Mouse (Mus musculus) E14TG2a.4 (cell line): ENCODE measurements around the gene Bscl2.

Experiments used
- H3K27me3 ChIP-seq: 2 replicates; pipeline ENCODE4 v1.6.1; 2014; ENCODE audit warnings: low read length, control low read depth; ENCODE audit not compliant: insufficient read depth
- H3K36me3 ChIP-seq: 2 replicates; pipeline ENCODE4 v1.6.1; 2014; ENCODE audit warnings: low read length, control low read depth; ENCODE audit not compliant: insufficient read depth
- H3K4me1 ChIP-seq: replicated peaks from 2 replicates; pipeline ENCODE4 v1.6.1; 2014; ENCODE audit warnings: low read depth, low read length, control low read depth
- H3K4me3 ChIP-seq: replicated peaks from 2 replicates; pipeline ENCODE4 v1.5.1; 2014; ENCODE audit warnings: mild to moderate bottlenecking, low read length
- H3K9me3 ChIP-seq: 2 replicates; pipeline ENCODE4 v1.6.1; 2014; ENCODE audit warnings: low read length, control low read depth
- CTCF ChIP-seq: conservative IDR thresholded peaks from 2 replicates; pipeline ENCODE4 v1.5.1; 2014; ENCODE audit warnings: low read length
- NANOG ChIP-seq: IDR thresholded peaks from 2 replicates; pipeline ENCODE4 v1.6.1; 2014; ENCODE audit warnings: borderline replicate concordance, low read length, mixed read lengths
- POU5F1 ChIP-seq: IDR thresholded peaks from 2 replicates; pipeline ENCODE4 v1.6.1; 2014; ENCODE audit warnings: low read length, borderline replicate concordance

The Bscl2 gene

DNA sequence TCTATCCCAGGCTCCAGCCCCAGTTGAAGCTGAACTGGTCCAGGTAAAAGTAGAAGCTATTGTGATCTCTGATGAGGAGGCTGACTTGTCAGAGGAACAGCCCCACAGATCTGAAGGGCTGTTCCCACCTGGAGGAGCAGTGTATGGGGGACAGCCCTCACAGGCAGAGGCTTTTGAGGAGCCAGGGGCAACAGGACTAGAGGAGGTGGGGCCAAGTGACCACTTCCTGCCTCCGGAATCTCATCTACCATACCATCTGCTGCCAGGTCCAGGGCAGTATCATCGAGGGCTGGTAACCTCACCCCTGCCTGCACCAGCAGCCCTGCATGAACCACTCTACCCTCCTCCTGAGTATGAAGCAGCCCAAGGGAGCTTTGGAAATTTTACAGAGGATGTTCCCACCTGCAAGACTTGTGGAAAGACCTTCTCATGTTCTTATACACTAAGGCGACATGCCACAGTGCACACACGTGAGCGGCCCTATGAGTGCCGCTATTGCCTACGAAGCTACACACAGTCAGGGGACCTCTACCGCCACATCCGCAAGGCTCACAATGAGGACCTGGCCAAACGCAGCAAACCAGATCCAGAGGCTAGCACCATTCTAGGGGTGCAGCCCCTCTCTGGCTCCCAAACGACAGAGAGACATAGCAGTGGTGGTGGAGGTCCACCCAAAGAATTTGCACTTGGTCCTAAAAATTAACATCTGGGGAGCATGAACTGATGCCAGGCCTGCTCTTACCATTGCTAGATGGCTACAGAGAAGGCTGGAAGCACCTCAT is 33.2 kb upstream of the Bscl2 start:
- Histone ChIP-seq H3K9me3 (no peaks in the 10 kb centered on the region), H3K27me3 (no peaks in the 10 kb centered on the region), H3K4me3 (peak overlapping the region; percentile 92; the same call in 1 of the 2 replicates), H3K36me3 (peaks cover 59% of the 10 kb centered on the region), H3K4me1 (peaks cover 61% of the 10 kb centered on the region)
- TF ChIP-seq NANOG: no peak
- no peak for TF ChIP-seq POU5F1
- no peak for TF ChIP-seq CTCF

DNA sequence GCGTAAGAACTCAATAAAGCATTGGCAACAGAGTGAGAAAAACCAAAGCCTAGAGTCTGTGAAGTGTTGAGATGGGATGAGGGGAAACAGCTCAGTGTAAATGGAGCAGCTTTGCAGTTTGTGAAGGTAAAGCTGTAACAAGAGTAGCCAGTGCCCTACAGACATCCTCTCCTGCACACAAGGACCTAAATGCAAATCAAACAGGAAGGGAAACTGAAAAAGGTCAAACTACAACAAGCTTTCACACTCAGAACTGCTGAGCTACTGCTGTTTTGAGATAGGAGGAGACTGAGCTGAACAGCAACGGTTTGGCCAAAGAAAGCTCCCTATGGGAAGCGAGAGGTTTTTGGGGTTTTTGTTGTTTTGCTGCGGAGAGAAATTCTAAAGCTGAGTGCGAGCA is 30.5 kb upstream of the Bscl2 start:
- 0 out of 2 replicates have a peak overlapping the region, but pooled peaks have one; percentile 17 for H3K4me3 ChIP-seq
- H3K4me1 ChIP-seq: peaks cover 54% of the 10 kb centered on the region
- peaks cover 86% of the 10 kb centered on the region for H3K36me3 ChIP-seq
- H3K9me3 ChIP-seq: no peaks in the 10 kb centered on the region
- TF ChIP-seq CTCF (no peak), POU5F1 (no peak), NANOG (no peak)
- H3K27me3 ChIP-seq: no peaks in the 10 kb centered on the region

DNA sequence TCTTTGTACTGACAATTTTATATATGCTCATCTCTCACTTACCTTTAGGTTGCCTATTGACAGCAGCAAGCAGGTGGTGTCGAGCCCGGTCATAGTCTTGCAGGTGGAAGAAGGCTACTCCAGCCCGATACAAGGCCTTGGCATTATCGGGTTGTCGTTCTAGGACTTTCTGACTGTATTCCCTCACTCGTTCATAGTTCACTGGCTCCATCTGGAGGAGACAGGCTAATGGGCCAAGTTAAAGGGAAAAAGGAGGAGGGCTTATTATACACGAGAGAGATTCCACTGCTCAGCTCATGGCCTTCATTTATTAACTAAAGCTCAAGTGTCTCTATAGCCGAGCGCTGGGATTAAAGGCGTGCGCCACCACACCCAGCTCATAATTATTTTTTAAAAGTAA is 21.5 kb upstream of the Bscl2 start:
- Histone ChIP-seq H3K4me3 (no peak overlapping the region), H3K4me1 (peaks cover 36% of the 10 kb centered on the region), H3K27me3 (no peaks in the 10 kb centered on the region), H3K36me3 (peaks cover 75% of the 10 kb centered on the region), H3K9me3 (no peaks in the 10 kb centered on the region)
- TF ChIP-seq CTCF (no peak), POU5F1 (no peak), NANOG (no peak)

DNA sequence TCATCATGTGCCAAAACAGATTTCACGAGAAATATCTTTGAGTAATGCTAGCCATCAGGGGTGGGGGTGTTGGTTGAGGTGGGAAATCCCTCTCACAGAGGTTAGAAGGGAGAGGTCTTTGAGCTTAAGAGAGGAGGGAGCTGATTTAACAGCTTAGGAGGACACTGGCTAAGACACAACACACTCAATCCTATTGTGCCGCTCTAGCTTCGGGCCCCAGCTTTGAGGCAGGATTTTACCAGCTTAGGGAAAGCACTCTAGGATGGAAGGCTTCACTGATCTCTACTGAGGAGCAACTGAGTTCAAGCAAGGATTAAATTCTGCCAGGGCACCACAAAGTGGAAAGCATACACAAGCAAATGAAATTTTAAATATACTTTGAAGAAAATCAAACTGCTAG is 20.3 kb upstream of the Bscl2 start:
- Histone ChIP-seq H3K27me3 (no peaks in the 10 kb centered on the region), H3K4me1 (peaks cover 48% of the 10 kb centered on the region), H3K36me3 (peaks cover 76% of the 10 kb centered on the region), H3K4me3 (no peak overlapping the region), H3K9me3 (no peaks in the 10 kb centered on the region)
- TF ChIP-seq POU5F1 (no peak), NANOG (no peak), CTCF (no peak)

DNA sequence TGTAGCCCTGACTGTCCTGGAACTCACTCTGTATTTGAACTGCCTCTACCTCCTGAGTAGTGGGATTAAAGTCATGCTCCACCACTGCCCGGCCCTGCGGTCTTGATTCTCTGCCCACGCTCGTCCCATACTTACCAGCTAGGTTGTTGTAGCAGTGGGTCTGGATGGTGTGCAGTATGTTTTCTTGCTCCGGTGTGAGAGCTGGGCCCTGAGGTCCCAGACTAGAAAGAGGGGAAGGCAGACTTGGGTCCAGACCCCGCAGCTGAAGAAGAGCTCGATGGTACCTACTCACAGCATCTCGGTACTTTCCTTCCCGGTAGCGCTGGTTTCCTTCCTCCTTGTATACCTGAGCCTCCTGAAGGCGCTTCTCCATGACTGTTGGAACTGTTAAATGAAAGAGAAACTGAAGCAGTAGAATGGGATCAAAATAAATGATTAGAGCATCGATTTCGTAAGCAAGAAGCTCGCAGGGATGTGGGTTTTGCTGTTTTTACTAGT is 18.9 kb upstream of the Bscl2 start:
- Histone ChIP-seq H3K9me3 (no peaks in the 10 kb centered on the region), H3K27me3 (no peaks in the 10 kb centered on the region), H3K4me3 (peak overlapping the region; percentile 99), H3K4me1 (peaks cover 61% of the 10 kb centered on the region), H3K36me3 (peaks cover 75% of the 10 kb centered on the region)
- TF ChIP-seq NANOG (no peak), POU5F1 (no peak), CTCF (no peak)

DNA sequence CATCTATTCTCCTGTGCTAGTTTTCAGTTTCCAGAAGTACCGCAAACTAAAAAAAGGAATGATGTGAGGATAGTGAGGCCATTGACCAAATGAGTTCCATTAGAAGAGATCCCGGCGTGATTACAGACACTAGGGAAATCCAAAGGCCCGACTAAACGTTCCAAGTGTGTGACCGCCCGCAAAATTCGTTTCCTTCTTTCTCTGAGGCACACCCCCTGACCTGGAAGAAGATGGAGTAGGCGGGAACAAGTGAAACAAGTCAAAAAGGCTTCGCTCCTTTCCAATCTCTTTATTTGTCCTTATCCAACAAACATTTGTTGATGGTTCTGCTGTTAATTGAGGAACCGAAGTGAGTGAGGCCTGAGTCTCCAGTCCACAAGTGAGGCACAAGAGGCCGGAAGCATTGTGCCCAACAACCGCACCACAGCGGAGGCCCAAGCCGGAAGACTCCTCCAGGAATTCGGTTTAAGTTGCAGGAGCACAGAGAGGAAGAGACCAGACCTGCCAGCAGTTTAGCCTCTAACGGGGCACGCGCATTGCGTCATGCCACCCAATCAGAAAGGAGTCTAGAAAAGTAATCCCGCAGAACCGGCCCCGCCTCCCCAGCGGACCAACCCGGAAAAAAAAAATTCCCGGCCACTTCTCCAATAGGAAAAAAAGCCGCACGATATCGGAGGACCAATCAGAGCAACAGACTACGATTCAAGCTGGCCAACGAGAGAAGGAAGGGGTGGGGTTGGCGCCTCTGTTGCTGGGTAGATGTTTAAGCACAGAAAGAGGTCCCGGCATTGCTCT is 18.3 kb upstream of the Bscl2 start, which contains the start of gene Ttc9c:
Gene Ttc9c, minus strand, starts transcription at position 533 of the 795 bp plus-strand sequence.
- Histone ChIP-seq H3K4me3 (peak within 1 kb of the TSS; percentile 99), H3K27me3 (no peaks in the 10 kb centered on the region), H3K4me1 (peaks cover 63% of the 10 kb centered on the region), H3K36me3 (peaks cover 75% of the 10 kb centered on the region), H3K9me3 (no peaks in the 10 kb centered on the region)
- TF ChIP-seq CTCF (no peak), POU5F1 (no peak)

DNA sequence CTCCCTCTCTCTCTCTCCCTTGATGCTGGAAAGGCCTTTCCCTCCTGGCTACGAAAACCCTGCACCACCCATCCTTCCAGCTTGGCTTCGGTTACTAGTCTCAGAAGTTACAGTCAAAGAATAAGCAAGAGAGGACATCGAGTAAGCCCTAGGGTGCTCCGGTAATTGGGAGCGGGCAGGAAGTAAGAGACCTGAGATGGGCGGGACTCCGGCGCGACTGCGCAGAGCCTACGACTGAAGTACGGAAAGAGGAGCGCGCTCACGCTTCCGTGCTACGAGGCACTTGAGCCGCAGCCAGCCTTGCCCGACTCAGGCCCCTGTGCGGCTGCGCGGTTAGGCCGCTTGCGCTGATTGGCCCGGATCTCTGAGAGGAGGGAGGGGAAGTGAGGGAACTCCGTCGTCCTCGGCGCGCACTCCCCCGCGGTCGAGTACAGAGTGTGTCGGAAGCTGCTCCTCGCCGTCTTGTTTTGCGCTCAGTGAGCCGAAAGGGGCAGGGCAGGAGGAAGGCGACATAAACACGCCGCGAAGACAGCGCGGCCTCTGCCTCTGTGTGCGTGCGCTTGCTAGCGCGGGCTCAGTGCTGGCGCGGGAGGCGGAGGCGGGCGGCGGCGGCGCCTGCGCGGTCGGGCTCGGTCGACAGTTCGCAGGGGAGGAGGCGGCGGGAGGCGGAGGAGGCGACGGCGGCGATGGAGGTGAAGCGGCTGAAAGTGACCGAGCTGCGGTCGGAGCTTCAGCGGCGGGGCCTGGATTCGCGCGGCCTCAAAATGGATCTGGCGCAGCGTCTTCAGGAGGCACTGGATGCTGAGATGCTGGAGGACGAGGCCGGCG is 17.5 kb upstream of the Bscl2 start, which contains the start of gene Hnrnpul2:
Gene Hnrnpul2, plus strand, starts transcription at position 415 of the 828 bp plus-strand sequence.
- Histone ChIP-seq H3K4me3 (peak within 1 kb of the TSS; percentile 99), H3K36me3 (peaks cover 76% of the 10 kb centered on the region), H3K27me3 (no peaks in the 10 kb centered on the region), H3K9me3 (no peaks in the 10 kb centered on the region), H3K4me1 (peaks cover 65% of the 10 kb centered on the region)
- TF ChIP-seq NANOG (no peak), POU5F1 (no peak), CTCF (no peak)
